Mouse (Mus musculus) lung, adult 2 months (tissue): Measurements from ENCODE around the gene Lamb2.

ENCODE experiments used
- CTCF ChIP-seq: fragments of 200-500 bp; IDR thresholded peaks from 2 replicates; pipeline ENCODE4 v1.5.1; 2011; ENCODE audit warnings: mild to moderate bottlenecking, low read length, control low read depth; ENCODE audit not compliant: insufficient read depth
- POLR2A ChIP-seq: fragments of 200-500 bp; IDR thresholded peaks from 2 replicates; pipeline ENCODE4 v1.6.1; 2011; ENCODE audit warnings: low read depth, mild to moderate bottlenecking, control low read depth, low read length, borderline replicate concordance; ENCODE audit errors: extremely low read depth

DNA sequence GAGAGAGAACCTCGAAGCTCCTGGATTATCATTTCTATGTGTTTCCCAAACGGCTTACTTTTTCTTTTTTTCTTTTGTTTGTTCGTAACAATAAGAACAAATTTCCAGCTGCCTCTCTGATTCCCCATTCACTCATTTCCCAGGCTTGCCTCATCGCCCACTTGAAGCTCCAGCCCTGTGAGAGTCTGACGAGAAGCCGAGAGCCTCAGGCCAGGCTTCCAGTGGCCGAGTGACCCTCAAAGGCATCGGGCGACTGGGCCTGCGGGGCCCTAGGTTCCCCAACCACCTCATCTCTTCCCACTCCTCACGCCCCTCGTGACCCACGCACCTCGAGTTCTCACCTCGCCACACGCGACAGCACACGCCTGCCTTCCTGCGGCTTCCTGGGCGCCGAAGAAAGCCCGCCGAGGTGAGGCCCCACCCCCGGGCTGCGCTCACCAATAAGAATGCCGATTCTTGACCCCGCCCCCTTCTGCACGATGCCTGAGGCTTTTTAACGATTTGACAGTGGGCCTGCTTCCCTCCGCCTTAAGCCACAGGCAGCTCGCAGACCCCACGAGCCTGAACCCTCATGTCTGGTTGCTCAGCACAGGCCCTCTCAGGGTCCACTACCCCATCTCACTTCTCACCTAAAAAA lies 48.0 kb upstream of the Lamb2 start:
- TF ChIP-seq CTCF (no peak), POLR2A (no peak)
